Mouse (Mus musculus) embryonic facial prominence, embryonic 14.5 days (tissue): ENCODE measurements around the gene Nkd2. TPM values are rescaled to one million over a fixed set of nuclear protein-coding genes. Genes with fewer than 3 reads are reported as not detected.
A peak's percentile ranks its signal among the peaks of the same experiment; 100 is the strongest.

Experiments used
- ATAC-seq: fragments of 200-750 bp; cut with Nextera tagmentation; 2 replicates; pipeline ENCODE4 v1.8.0; 2017; ENCODE audit warnings: low read depth, moderate number of reproducible peaks, moderate TSS enrichment
- DNase-seq: peaks from one replicate; pipeline ENCODE4 v3.0.0-alpha.2; 2015; ENCODE audit warnings: low spot score
- H3K27ac ChIP-seq: fragments of 300-500 bp; sonication (generic); replicated peaks from 2 replicates; pipeline ENCODE4 v1.5.1; 2014; ENCODE audit warnings: low read depth, mild to moderate bottlenecking, low read length, moderate library complexity
- H3K27me3 ChIP-seq: fragments of 300-500 bp; sonication (generic); replicated peaks from 2 replicates; pipeline ENCODE4 v1.6.1; 2014; ENCODE audit warnings: low read length; ENCODE audit not compliant: control insufficient read depth, insufficient read depth
- H3K36me3 ChIP-seq: fragments of 300-500 bp; sonication (generic); 2 replicates; pipeline ENCODE4 v1.6.1; 2014; ENCODE audit warnings: low read length, mixed read lengths; ENCODE audit not compliant: control insufficient read depth, insufficient read depth
- H3K4me1 ChIP-seq: fragments of 300-500 bp; sonication (generic); 2 replicates; pipeline ENCODE4 v1.6.1; 2014; ENCODE audit warnings: antibody characterized with exemption, low read length; ENCODE audit not compliant: control insufficient read depth, insufficient read depth
- H3K4me2 ChIP-seq: fragments of 300-500 bp; sonication (generic); 2 replicates; pipeline ENCODE4 v1.6.1; 2014; ENCODE audit warnings: low read depth, mild to moderate bottlenecking, low read length, moderate library complexity, mixed read lengths
- H3K4me3 ChIP-seq: fragments of 300-500 bp; sonication (generic); 2 replicates; pipeline ENCODE4 v1.5.1; 2014; ENCODE audit warnings: low read depth, mild to moderate bottlenecking, low read length
- H3K9ac ChIP-seq: fragments of 300-500 bp; sonication (generic); 2 replicates; pipeline ENCODE4 v1.6.1; 2014; ENCODE audit warnings: low read depth, mild to moderate bottlenecking, low read length, moderate library complexity, mixed read lengths
- H3K9me3 ChIP-seq: fragments of 300-500 bp; sonication (generic); 2 replicates; pipeline ENCODE4 v1.6.1; 2016; ENCODE audit warnings: low read length; ENCODE audit not compliant: control insufficient read depth
- WGBS: fragments of 180-500 bp; shearing (Covaris S2); extraction: QIAGEN DNeasy Blood & Tissue Kit; methylation state at CpG from one replicate; pipeline ENCODE4 v1.1.7; 2014; 5-methylcytosine and 5-hydroxymethylcytosine counted together
- polyA plus RNA-seq: library from polyadenylated mRNA; unstranded; fragments of >200 nt; fragmentation: Nextera tagmentation; extraction: Ambion mirVana; gene quantifications from 2 replicates; pipeline ENCODE4 v1.2.1, GENCODE M21; 2014

Nkd2 gene
- polyA plus RNA-seq, 1 experiment from 2014 or later, result 18.6 TPM

DNA sequence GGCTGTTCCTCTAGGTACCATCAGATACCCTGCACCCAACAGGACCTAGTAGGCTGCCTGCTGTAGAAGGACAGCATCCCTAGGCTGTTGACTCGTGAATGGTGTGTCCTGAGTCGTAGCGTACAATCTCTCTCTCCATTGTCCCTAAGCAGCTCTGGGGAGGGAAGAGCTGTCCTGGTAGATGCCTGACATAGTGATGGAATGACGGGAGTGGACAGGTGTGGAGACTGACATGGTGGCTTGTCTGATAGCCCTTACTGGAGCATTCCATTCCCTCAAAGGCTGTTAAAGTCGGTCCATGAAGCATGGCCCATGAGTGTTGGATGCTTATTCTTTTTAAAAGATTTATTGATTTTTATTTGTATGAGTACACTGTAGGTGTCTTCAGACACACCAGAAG is 42.5 kb downstream of the Nkd2 start:
- no peaks in the 10 kb centered on the region for H3K9me3 ChIP-seq
- H3K27me3 ChIP-seq, result no peaks in the 10 kb centered on the region
- H3K36me3 ChIP-seq, result peaks cover 62% of the 10 kb centered on the region
- no peak overlapping the region for H3K4me3 ChIP-seq
- ATAC-seq (no peak), DNase-seq (no peak)
- H3K4me1 ChIP-seq, result no peaks in the 10 kb centered on the region
- no peak overlapping the region for H3K4me2 ChIP-seq
- no peak overlapping the region for H3K27ac ChIP-seq
- WGBS, result 88% methylated on average over 5 of the region's 5 CpGs
- H3K9ac ChIP-seq, result no peak overlapping the region

DNA sequence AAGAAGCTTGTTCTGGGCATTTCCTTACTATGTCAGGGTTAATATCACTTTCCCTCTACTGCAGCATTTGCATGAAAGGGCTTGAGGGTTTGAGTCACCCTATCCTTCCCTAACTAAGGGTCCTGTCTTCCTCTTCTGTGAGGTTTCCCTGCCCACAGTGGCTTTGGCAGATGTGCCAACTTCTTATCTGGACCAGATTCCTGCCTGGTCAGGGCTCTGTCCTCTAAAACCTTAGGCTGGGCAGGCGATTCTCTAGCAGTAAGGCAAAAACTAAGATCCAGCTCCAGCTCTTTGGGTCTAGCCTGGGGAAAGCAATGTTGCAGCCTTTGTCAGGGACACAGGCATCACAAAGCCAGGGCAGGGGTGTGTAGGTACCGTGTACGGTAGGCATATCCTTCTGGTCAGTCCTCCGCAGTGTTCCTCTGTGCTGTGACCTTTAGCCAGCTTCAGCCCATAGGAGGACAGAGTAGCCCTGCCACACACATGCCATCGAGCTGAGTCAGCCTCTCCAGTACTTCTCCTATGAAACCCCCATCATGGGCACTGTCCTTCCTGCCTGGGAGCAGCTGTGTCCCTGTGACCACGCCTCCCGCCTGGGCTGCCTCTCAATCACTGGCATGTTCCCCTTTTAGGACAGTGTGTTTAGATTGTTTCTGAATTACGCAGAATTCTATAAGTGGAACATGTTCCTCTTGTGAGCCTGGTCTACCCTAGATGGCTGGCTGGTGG is 43.8 kb downstream of the Nkd2 start:
- 81% methylated on average over 8 of the region's 8 CpGs for WGBS
- H3K9me3 ChIP-seq, result no peaks in the 10 kb centered on the region
- ATAC-seq (peak; percentile 67), DNase-seq (peak; percentile 46)
- no peaks in the 10 kb centered on the region for H3K27me3 ChIP-seq
- H3K9ac ChIP-seq, result no peak overlapping the region
- H3K4me1 ChIP-seq, result no peaks in the 10 kb centered on the region
- no peak overlapping the region for H3K4me2 ChIP-seq
- H3K36me3 ChIP-seq, result peaks cover 63% of the 10 kb centered on the region
- H3K27ac ChIP-seq, result no peak overlapping the region
- H3K4me3 ChIP-seq, result no peak overlapping the region

GRCm38 (mm10) chr13:73799110-73799509 is 48.3 kb downstream of the Nkd2 start:
- no peaks in the 10 kb centered on the region for H3K9me3 ChIP-seq
- no peak for ATAC-seq
- no peaks in the 10 kb centered on the region for H3K4me1 ChIP-seq
- no peak overlapping the region for H3K27ac ChIP-seq
- WGBS, result 96% methylated on average over 5 of the region's 5 CpGs
- no peaks in the 10 kb centered on the region for H3K27me3 ChIP-seq
- no peak for DNase-seq
- H3K4me2 ChIP-seq, result no peak overlapping the region
- H3K9ac ChIP-seq, result no peak overlapping the region
- no peak overlapping the region for H3K4me3 ChIP-seq
- peaks cover 66% of the 10 kb centered on the region for H3K36me3 ChIP-seq

DNA sequence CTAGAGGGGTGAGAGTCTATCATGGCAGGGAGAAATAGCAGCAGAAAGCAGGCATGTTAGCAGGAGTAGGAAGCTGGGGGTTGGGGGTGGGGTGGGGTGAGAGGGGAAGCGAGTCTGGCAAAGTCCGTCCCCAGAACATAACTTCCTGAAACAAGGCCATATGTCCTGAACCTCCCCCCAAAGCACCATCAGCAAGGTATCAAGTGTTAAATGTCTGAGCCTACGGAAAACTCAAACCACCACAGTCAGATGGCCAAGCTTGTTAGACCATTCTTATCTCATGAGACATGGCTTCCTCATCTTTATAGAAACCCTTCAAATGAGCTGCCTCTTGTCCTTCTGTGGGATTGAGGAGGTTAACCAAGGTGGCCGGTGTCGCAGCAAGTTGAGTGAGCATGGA is 54.3 kb downstream of the Nkd2 start:
- Histone ChIP-seq H3K4me1 (no peaks in the 10 kb centered on the region), H3K27ac (no peak overlapping the region), H3K9me3 (no peaks in the 10 kb centered on the region), H3K27me3 (no peaks in the 10 kb centered on the region), H3K9ac (no peak overlapping the region), H3K4me2 (no peak overlapping the region), H3K4me3 (no peak overlapping the region), H3K36me3 (peaks cover 76% of the 10 kb centered on the region)
- DNase-seq (no peak), ATAC-seq (no peak)
- WGBS, result 86% methylated on average over 5 of the region's 5 CpGs

DNA sequence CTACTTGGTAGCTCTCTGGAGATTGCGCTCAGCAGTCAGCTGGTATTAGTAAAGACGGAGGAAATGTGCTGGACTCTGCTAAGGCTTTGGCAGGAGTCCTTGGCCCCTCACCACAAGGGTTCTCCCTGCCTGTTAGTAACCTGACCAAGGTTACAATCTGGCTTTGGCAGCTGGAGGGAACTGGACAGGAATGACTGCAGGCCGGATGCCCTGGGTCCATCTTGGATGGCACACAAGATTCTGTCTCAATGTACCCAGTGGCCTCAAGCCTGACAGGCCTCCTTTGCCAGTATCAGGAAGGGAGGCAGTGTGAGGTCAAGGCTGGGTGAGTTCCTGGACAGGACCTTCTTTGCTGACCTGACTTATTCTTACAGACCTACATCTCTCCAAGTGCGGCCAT is 55.3 kb downstream of the Nkd2 start:
- no peak overlapping the region for H3K4me2 ChIP-seq
- no peak overlapping the region for H3K9ac ChIP-seq
- no peaks in the 10 kb centered on the region for H3K27me3 ChIP-seq
- no peak overlapping the region for H3K27ac ChIP-seq
- DNase-seq (no peak), ATAC-seq (no peak)
- H3K4me1 ChIP-seq, result no peaks in the 10 kb centered on the region
- H3K9me3 ChIP-seq, result no peaks in the 10 kb centered on the region
- H3K4me3 ChIP-seq, result no peak overlapping the region
- H3K36me3 ChIP-seq, result peaks cover 77% of the 10 kb centered on the region
- WGBS, result 98% methylated on average over 4 of the region's 4 CpGs

- no peaks in the 10 kb centered on the region for H3K27me3 ChIP-seq
- WGBS, result 55% methylated on average over 5 of the region's 5 CpGs
- no peak overlapping the region for H3K4me3 ChIP-seq
- no peaks in the 10 kb centered on the region for H3K9me3 ChIP-seq
- no peak overlapping the region for H3K4me2 ChIP-seq
- ATAC-seq (no peak), DNase-seq (no peak)
- no peaks in the 10 kb centered on the region; the same call in 1 of the 2 replicates for H3K4me1 ChIP-seq
- H3K36me3 ChIP-seq, result peaks cover 33% of the 10 kb centered on the region; the same call in 1 of the 2 replicates
- no peak overlapping the region for H3K9ac ChIP-seq
- no peak overlapping the region for H3K27ac ChIP-seq
Observed at GRCm38 (mm10) chr13:73782486-73782885, 64.9 kb downstream of the Nkd2 start.

DNA sequence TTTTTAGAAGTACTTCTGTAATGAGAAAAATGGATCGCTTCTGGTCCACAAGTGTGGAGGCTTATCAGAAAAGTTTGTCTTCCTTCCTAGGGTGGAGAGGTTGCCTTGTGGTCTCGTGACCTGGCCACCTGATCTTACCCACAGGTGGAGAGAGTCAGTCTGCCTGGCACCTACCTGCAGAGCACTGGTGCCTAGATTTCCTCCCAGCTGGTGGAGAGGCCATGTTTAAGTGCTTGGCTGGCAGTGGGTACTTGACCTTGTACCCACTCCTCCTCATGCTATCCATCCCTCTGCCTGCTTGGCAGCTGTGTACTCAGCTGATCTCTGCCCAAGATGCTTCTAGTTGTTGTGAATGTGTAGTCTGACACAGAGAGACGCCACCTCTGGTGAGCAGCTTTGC is 69.9 kb downstream of the Nkd2 start:
- Histone ChIP-seq H3K4me3 (no peak overlapping the region), H3K4me1 (peaks cover 7% of the 10 kb centered on the region), H3K9ac (no peak overlapping the region), H3K4me2 (no peak overlapping the region), H3K27me3 (no peaks in the 10 kb centered on the region), H3K27ac (no peak overlapping the region), H3K36me3 (no peaks in the 10 kb centered on the region), H3K9me3 (no peaks in the 10 kb centered on the region)
- ATAC-seq (no peak), DNase-seq (no peak)
- WGBS, result 84% methylated on average over 3 of the region's 3 CpGs

GRCm38 (mm10) chr13:73775786-73776185 is 71.6 kb downstream of the Nkd2 start:
- Histone ChIP-seq H3K4me1 (peaks cover 10% of the 10 kb centered on the region), H3K4me3 (no peak overlapping the region), H3K9ac (no peak overlapping the region), H3K4me2 (no peak overlapping the region), H3K36me3 (no peaks in the 10 kb centered on the region), H3K9me3 (no peaks in the 10 kb centered on the region), H3K27me3 (no peaks in the 10 kb centered on the region), H3K27ac (no peak overlapping the region)
- ATAC-seq (no peak), DNase-seq (no peak)
- WGBS, result 80% methylated on average over 4 of the region's 4 CpGs

DNA sequence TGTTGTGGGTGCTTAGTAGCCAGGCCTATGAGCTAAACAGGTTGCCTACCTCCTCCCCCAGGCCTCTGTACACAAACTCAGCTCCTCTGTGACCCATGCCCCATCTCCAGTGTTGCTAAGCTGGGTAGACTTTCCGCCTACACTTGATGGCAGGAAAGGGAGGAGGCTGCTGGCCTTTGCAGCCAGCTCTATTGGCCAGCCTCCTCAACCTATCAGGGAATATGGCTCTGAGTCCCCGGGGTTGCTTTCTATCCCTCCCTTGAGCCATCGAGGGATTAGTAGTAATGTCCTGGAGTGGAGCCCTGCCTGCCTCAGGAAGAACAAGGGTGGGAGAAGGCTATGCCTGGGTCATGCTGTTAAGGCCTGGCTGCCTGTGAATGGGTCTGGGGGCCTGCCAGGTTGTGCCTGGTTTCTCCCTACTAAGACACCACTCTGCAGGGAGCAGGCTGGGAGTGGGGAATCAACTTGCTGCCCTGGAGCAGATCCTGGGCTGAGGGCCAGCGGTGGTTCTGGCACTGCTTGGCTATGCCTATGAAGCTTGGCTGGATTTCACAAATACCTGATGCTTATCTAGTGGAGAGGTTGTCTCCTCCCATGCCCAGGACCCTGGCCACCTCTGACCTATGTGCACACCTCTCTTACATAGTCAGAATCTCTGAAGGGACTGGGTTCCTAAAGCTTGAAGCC is 73.8 kb downstream of the Nkd2 start:
- Histone ChIP-seq H3K27ac (peak overlapping the region; percentile 23; the same call in 1 of the 2 replicates), H3K9ac (no peak overlapping the region), H3K9me3 (no peaks in the 10 kb centered on the region), H3K4me2 (no peak overlapping the region), H3K4me3 (no peak overlapping the region), H3K4me1 (peaks cover 10% of the 10 kb centered on the region), H3K27me3 (no peaks in the 10 kb centered on the region), H3K36me3 (no peaks in the 10 kb centered on the region)
- 53% methylated on average over 4 of the region's 4 CpGs for WGBS
- DNase-seq (peak; percentile 49), ATAC-seq (peak; percentile 49)
